Mouse (Mus musculus): ENCODE measurements at regions not wholly inside any gene's neighbourhood (a gene's known extent, or its start where the extent isn't known, plus 50 kb on each side); places are given as distances from the start of the nearest gene placed in this dataset.

DNA sequence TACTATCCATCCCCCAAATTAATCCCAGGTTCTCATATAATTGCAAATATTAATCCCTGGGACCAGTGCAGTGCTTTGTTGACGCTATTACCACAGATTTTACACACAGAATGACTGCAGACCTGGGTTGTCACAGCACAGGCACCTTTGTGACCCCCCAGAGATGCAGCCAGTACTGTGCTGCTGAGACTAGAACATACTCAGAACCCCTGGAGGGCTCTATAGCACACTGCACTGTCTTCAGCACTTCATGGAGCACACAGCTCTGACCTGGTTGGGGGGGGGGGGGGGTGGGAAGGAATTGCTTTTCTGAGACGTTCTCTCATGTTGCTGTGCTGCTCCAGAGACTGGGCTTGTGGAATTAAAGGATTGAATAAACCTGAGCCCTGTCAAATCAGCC lies 154.9 kb upstream of the Gm34302 start:
- no peak for DNase-seq (ENCODE audit: low read depth, low spot score)

DNA sequence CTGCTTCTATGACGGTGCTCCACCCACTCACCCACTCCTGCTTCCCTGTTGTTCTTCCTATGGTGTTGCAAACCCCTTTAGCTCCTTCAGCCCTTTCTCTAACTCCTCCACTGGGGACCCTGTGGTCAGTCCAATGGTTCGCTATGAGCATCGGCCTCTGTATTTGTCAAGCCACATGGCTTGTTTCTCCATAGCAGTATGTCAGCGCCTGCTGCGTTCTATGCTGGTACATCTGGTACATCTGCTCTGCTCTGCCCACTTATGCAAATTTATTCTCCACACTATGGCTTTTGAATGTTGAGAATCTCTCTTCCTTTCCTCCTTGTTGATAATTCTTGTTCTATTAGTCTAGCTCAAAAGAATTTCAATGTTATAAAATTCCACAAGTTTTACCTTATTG lies 154.2 kb upstream of the Gm34302 start:
- no peak for DNase-seq (ENCODE audit: low read depth, low spot score)

DNA sequence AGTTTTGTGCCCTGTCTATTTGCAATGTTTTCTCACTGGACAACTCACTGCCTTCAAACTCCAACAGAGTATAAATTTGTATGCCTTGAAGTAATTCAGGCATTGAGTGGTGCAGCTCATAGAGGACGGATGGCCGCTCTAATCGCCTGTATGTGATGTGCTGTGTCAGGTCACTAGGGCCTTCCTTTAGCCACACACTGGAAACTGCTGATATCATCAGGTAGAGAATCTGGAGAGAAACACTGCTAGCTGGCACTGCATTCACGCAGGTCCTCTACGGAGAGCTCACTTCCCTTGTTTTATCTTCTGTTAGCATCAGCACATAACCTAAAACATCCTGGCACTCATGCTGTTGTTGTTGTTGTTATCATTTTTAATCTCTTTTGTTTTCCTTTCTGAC lies 144.0 kb upstream of the Gm34302 start:
- no peak for DNase-seq (ENCODE audit: low read depth, low spot score)

DNA sequence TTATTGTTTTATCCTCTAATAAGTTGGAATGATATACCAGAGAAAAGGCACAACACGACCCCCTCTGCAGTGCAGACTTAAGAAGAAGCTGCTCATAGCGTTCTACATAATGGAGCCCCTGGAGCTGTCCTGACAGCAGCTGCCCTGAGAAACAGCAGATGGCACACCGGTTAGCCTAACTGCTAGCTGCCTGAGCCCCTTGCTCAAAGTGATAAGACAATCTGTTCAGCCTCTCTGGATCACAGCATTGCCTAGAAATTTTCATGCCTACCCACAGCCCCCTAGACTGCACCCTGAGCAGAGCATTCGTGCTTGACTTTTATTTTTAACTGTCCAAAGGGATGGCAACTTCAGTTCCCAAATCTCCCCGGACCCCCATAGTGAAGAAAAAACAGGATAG lies 132.4 kb upstream of the Gm34302 start:
- no peak for DNase-seq (ENCODE audit: low read depth, low spot score)

DNA sequence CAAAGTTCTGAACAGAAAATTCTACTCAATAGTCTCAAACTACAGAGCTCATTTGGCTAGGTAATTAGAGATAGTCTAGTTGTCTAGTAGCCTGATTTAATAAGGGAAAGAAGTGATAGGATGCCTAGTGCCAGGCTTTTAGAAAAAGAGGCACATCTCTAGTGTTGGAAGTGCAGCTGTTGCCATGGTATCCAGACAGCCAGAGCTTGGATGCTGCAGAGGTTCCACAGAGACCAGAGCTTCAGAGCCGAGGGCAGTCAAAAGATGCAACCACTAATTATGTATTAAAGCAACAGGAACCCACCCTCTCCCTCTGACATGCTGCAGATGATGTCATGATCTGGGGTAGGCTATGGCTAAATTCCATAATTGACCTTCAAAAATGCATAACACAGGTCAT lies 130.0 kb upstream of the Gm34302 start:
- no peak for DNase-seq (ENCODE audit: low read depth, low spot score)

DNA sequence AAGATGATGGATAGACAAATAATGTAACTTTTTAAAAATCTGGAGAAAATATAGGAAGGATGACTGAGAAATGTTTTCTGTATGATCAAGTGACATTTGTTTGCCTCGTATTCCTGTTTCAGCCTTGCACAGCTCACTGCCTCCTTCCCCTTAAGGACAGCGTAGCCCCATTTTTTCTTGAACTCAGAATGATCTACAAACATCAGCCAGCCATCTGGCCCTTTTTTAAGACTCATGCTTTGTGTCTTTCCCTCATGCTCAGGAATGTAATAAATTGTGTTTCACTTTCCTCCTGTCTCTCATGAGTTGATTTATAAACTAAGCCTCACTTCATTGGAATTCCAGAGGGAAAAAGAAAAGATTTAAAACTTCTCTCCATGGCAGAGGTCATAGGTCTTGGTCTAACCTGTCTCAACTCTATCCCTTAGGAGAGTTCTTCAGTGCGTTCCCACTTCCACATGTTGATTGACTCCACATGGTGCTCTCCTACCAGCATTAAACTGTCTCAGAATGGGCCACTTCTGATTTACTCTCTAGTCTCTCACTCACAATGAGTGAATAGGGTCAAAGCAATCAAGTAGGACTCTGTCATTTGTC lies 129.2 kb upstream of the Gm34302 start:
- no peak for DNase-seq (ENCODE audit: low read depth, low spot score)

DNA sequence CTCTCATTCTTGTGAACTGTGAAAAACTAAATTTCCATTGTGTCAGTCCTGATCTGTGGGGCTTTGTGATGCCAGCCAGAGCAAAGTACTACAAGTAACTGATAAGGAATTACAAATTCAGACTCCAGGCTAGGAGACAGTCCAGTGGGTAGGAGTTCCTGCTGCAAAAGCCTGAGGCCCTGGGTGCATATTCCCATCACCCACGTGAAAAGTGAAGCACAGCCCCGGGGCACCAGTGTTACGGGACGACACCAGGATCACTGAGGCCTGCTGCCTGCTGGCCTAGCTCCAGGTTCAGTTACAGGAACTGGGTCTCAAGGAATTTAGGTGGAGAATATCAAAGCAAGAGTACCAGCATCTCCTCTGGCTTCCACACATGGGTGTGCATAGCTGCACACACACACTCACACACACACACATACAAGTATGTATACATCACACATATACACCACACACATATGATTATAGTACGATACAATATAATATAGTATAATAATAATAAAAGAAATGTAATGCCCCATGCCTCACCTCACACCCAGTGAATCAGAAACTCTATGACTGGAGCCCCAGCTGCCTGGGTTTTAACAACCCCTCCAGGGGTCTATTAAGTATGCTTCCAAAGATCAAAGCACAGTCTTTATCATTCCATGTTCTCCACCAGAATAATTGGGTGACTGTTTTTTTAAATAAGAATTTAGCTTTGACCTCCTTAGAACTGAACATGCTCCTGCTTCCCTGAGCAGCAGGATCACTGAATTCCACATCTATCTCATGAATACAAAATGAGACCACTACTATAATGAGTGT lies 126.6 kb upstream of the Gm34302 start:
- DNase-seq (ENCODE audit: low read depth, low spot score), result no peak

DNA sequence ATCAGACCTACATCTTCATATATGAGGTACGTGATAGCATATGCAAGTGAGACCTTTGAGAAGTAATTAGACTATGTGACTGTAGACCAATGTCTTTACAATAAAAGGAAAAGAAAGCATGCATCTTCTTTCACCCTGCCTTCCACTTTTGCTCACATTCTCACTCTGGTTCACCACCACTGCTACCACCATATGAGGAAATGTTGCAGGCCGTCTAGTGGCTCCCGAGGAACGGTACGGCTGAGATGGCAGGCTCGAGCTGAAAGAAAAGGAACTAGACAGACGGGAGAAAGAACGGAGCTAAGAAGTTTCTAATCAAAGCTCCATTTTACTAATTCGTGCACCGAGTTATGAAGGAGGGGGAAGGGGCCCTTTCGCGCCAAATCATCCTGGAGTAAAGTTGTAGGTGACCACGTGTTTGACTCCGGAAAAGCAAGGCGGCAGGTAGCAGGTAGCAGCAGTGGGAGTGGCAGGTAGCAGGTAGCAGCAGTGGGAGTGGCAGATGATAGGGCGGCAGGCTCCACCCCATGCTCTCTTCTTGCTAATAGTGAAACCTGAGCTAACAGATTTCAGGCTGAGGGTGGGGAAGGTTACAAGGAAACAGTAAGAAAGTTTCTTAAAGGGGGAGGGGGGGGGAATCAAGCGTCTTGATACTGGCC lies 125.9 kb upstream of the Gm34302 start:
- DNase-seq (ENCODE audit: low read depth, low spot score), result no peak

DNA sequence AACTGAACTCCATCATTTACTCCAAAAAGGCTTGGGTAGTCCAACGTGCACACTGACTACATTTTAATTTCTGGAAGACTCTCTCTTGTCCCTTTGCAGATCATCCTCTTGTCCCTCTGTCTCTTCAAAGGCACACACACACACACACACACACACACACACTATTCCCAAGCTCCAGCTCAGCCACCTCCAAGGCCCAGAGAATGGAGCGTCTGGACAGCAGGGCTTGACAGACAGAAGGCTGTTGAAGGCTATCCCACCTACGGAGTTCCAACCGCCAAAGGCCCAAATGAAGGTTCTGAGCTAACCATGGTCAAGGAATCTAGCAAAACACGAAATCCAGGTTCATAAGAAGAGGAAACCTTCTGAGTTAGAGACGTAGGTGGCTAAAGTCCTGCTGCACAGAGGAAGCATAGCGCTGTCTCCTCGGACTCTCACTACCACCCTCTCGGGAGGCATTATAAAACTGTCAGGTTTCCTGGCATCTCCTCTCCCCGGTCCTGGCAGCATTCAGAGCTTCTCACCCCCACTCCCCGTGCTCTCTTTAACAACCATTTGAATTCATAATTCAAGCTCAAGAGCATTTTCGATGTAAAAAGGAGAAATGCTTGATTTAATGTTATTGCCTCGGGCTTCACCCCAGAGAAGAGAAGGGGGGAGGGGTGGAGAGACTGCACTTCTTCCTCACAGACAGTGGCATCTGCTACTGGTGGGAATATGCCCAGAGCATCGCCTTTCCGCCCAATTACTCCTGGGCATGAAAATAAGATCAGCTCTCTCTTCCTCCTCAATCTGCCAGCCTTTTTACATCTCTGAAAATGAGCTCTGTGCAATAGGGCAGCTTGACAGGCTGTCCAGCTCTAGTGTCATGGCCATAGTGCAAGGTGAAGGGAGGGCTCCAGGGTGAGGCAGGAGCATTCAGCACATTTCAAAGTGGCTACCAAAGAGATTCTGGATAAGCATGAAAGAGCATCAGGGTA lies 99.3 kb upstream of the Gm34302 start:
- no peak for DNase-seq (ENCODE audit: low read depth, low spot score)

DNA sequence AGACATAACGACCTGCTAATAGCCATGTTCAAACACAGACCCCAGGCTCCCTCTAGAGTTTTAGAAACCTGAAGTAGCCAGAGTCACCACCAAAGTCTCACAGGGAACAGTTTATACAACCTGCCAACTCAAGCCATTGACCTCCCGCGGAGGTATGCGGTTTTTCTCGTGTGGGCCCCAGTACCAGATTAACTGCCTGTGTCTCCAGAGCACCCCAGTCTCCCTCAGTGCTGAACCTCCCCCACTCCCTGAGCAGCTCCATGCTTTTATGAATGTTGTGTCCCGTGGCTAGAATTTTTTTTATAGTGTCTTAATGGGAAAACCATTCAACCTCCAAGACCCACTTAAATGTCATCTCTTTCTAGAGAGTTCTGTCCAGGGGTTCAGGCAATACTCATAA lies 98.5 kb upstream of the Gm34302 start:
- no peak for DNase-seq (ENCODE audit: low read depth, low spot score)

DNA sequence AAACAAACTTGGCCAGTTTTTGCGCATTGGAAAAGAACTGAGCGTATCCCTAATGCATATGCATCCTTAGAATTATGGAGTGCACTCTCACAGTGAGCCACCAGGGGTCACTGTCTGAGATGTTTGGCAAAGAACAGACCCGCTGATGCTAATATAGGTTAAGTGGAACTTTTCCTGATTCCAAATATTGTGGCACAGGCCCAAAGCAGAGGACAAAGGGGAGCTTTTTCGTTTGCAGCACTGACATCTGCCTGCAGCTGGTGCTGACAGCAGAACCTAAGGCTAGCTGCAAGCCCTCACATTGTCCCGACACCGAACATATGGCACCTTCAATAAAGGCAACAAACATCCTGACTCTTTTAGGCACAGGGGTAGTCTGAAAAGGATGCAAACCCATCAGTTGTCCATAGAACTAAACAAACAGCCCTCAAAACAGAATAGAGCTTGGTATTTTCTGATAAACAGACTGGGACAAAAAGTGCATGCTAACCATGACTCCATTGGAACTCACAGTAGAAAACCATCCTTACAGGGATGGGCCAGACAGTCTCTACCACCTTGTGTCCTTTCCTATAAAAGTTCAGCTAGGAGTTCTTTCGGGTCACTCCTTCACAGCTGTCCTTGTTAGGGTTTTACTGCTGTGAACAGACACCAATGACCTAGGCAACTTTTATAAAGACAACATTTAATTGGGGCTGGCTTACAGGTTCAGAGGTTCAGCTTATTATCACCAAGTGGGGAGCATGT lies 87.1 kb upstream of the Gm34302 start:
- DNase-seq (ENCODE audit: low read depth, low spot score), result peak; percentile 47

DNA sequence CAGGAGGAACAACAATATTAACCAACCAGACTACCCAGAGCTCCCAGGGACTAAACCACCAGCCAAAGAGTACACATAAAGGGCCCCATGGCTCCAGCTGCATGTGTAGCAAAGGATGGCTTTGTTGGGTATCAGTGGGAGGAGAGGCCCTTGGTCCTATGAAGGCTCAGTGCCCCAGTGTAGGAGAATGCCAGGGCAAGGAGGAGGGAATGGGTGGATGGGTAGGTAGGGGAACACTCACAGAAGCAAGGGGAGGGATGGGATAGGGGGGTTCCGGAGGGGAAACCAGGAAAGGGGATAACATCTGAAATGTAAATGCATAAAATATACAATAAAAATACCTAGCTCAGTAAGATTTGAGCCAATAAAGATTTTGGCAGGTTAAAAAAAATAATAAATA lies 86.4 kb upstream of the Gm34302 start:
- DNase-seq (ENCODE audit: low read depth, low spot score), result no peak

DNA sequence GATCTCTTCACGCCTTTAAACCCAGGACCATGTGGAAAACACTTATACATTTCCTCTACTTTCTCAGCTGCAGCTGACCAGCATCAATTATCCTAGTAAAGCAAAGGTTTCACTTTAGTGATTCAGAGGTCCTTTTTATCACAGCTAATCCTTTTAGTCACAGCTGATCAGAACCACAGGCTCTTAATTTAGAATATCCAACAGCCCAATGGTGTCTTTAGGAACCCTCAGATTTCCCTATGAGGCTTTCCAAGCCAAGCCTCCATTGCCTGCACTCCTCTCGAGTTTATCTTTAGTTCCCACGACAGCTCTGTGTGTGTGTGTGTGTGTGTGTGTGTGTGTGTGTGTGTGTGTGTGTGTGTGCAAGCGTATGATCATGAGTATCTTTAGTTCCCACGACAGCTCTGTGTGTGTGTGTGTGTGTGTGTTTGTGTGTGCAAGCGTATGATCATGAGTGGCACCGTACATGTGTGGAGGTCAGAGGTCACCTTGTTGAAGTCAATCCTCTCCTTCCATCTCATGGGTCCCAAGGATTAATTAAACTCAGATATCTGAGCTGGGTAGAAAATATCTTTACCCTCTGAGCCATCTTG lies 85.4 kb upstream of the Gm34302 start:
- no peak for DNase-seq (ENCODE audit: low read depth, low spot score)

DNA sequence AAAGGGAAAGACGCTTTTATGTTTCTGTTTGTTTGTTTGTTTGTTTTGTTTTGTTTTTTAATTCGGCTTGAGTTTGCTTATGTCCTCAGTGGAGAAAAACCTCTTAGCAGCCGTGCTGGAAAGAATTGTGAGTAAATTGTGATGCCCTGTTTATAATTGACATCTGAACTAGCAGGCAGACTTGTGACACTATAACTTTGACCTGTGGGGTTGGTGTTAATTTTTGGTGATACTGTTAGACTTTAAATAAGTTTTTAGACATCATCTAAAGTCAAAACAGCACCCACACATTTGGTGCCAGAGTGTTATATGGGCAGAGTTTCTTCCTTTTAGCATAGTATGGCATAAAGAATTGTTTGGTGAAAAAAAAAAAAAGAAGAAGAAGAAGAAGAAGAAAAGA lies 84.0 kb upstream of the Gm34302 start:
- no peak for DNase-seq (ENCODE audit: low read depth, low spot score)

DNA sequence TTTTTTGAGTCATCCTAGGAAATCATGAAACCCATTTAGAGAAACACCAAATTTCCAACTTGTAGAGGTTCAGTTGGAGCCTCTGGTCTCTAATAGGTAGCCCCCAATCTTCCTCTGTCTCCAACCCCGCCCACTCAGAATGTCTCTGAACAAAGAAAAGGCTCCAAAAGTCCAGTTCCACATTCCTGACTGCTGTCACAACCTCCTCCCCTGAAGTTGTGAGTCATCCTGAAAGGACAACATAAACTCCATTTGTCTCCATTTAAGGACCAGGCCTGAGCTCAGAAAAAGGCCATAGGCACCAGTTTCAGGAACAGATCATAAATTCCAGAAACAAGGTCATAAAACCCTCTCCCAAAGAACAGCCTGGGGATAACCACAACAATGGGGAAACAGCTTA lies 79.4 kb upstream of the Gm34302 start:
- DNase-seq (ENCODE audit: low read depth, low spot score), result no peak

DNA sequence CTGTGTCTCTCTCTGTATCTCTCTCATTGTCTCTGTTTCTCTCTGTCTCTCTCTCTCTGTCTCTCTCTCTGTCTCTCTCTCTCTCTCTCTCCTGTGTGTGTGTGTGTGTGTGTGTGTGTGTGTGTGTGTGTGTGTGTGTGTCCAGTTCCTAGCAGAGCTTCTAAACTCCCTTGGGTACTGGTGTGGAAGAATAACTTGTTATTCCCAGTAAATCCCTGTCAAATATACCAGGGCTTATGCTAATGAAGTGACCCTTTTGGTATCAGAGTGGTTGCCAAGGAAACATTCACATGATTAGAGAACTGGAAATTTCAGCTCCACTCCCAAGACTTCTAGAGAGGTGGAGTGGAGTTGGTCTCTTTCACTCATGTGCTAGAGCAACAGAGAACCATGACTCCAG lies 78.9 kb upstream of the Gm34302 start:
- DNase-seq (ENCODE audit: low read depth, low spot score), result no peak

DNA sequence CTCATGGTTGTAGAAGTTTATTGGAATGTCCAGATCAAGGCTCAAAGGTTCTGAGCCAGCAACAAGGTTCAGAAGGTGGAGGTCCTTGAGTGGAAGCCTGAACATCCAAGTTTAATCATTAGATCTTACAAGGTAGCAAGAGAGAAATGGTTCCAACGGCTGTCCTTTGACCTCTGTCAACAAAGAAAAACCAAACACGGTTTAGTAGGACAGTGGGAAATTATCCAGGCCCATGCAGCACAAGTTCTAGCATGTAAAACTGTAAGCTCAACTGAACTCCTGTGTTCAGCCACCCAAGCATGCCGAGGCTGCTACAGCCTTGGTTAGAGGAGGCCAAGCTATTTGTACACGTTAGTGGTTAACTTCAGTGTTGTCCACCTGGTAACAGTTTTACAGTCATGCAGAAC lies 77.1 kb upstream of the Gm34302 start:
- no peak for DNase-seq (ENCODE audit: low read depth, low spot score)

DNA sequence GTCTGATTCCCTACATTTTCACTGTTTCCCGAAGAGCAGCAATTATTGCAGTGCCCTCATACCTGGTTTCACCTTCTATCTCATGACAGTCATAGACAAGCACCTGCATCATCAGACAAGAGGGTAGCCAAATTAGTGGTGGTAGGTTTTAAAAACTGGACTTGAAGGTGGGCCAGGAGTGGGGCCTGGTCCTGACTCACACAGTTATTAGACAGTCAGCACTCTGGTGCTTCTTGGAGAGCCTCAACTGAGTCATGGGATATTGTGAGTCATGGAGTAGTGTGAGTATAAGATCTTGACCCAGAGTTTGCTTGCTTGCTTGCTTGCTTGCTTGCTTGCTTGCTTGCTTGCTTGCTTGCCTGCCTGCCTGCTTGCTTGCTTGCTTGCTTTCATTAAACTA lies 73.1 kb upstream of the Gm34302 start:
- DNase-seq (ENCODE audit: low read depth, low spot score), result no peak

DNA sequence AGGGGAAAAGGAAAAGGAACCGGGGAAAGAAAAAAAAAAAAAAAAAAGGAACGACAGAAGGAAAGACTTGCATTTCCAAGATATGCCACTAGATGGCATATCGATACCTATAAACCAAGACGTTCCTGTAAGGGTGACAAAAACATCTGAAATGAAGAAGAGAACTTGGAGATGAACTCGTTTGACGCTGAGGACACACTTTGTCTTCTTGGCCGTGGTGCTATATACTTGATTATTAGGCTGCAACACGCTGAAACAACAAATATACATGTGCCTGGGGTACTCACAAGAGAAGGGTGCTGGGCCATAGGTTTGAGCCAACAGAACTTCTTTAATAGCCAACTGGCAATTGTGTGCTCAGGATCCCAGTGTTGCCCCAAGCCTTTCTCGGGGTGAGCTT lies 71.2 kb upstream of the Gm34302 start:
- DNase-seq (ENCODE audit: low read depth, low spot score), result peak; percentile 54

DNA sequence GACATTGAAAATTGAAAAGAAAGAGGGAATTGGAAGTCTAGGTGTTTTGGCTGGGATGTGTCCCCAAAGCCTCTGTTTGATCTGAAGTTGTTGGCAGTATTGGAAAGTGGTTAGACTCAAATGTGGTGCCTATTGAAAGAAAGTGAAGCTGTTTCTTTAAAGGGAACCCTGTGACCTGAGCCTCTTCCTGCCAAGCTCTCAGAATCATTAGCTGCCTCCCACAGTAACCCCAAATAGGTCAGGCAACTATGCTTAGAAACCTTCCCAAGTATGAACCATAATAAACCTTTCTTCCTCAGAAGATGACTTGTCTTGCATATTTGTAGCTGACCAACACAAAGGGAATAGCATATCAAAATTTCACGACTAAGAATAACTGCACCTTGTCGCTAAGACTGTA lies 69.7 kb upstream of the Gm34302 start:
- DNase-seq (ENCODE audit: low read depth, low spot score), result no peak

DNA sequence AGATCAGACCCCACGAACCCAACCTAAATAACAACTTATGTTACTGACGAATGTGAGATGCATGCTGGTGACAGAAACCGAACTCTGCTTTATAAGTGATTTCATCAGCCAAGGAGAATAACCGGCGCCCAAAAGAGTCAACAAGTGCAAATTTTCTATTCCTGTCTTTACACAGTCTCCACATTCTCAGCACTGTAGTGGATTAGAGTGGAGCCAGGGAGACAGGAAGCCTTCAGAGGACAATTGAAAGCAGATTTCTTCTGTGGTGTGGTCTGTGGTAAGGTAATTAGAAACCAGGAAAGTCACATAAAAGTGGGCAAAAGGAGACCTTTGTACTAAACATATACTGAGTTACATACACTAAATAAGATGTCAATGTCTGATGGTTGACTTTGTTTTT lies 68.0 kb upstream of the Gm34302 start:
- DNase-seq (ENCODE audit: low read depth, low spot score), result no peak
